ENCODE assay signal across 16 mouse cellular contexts in the genomic region with DNA sequence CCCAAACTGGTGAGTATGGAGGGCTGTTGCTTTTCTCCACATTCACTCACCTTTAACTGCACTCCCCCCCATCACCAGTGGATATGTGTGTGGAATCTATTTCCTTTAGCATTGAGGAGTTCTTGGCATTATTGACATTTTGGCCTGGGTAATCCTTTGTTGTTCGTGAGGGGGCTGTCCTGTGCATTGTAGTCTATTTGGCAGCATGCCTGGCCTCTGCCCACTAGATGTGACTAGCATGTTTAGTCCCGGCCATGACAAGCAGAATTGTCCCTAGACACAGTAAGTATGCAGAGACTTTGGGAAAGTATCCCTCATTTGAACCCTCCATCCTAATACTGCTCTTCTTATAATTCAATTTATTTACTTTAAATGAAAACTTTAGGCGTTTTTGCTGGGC. TPM values are rescaled to one million over a fixed set of nuclear protein-coding genes. Genes with fewer than 3 reads are reported as not detected.
DNase-seq lines count a peak whose midpoint lies in the region; ATAC-seq and TF ChIP-seq lines count a peak whose summit lies in the region.
"Had no signal": no experiment of that assay in that cellular context is flagged by ENCODE, and none has a peak within 500 bp of the region (broad histone marks: within the 10 kb centered on the region; RNA-seq: fewer than 3 reads in every experiment).

No protein-coding gene starts in this region.

- no peaks in the 10 kb centered on the region for H3K36me3 ChIP-seq in lung, embryonic 14.5 days (ENCODE audit: insufficient read depth)
- no peaks in the 10 kb centered on the region for H3K36me3 ChIP-seq in neural tube, embryonic 14.5 days (ENCODE audit: control insufficient read depth, insufficient read depth, low read length)
- H3K36me3 ChIP-seq in hindbrain, embryonic 12.5 days: no peaks in the 10 kb centered on the region
- H3K36me3 ChIP-seq: G1E; heart, embryonic 12.5 days had no signal

- no peak overlapping the region for H3K4me3 ChIP-seq in lung, embryonic 14.5 days (ENCODE audit: low read depth, low read length)
- no peak overlapping the region for H3K4me3 ChIP-seq in lung, adult 2 months (replicated peaks; ENCODE audit: extremely low read depth, low read depth, low read length)
- no peak overlapping the region for H3K4me3 ChIP-seq in neural tube, embryonic 14.5 days (ENCODE audit: low read depth, low read length)
- H3K4me3 ChIP-seq in hindbrain, embryonic 12.5 days: no peak overlapping the region
- H3K4me3 ChIP-seq: heart, embryonic 12.5 days had no signal

- TF ChIP-seq CTCF in lung, embryonic 14.5 days (IDR thresholded peaks at IDR 0.05; ENCODE audit: low read depth): no peak
- TF ChIP-seq CTCF in lung, adult 2 months (IDR thresholded peaks at IDR 0.05; ENCODE audit: insufficient read depth, low read length): no peak

- WGBS in lung, embryonic 14.5 days: 55% methylated on average over 3 of the region's 3 CpGs
- 45% methylated on average over 3 of the region's 3 CpGs for WGBS in lung, adult 2 months
- WGBS in neural tube, embryonic 14.5 days: 57% methylated on average over 3 of the region's 3 CpGs
- 59% methylated on average over 3 of the region's 3 CpGs for WGBS in hindbrain, embryonic 12.5 days

- ATAC-seq in lung, embryonic 14.5 days (ENCODE audit: insufficient read depth): no peak
- ATAC-seq in neural tube, embryonic 14.5 days (ENCODE audit: low read depth): peak; percentile 60; the same call in 1 of the 2 replicates
- peak; percentile 82 for ATAC-seq in hindbrain, embryonic 12.5 days (ENCODE audit: low FRiP score)

- H3K27me3 ChIP-seq in lung, embryonic 14.5 days (ENCODE audit: insufficient read depth, low read length): no peaks in the 10 kb centered on the region
- no peaks in the 10 kb centered on the region for H3K27me3 ChIP-seq in neural tube, embryonic 14.5 days (ENCODE audit: control insufficient read depth, insufficient read depth, low read length)
- H3K27me3 ChIP-seq in hindbrain, embryonic 12.5 days: no peaks in the 10 kb centered on the region
- H3K27me3 ChIP-seq: heart, embryonic 12.5 days had no signal

- no peak overlapping the region for H3K27ac ChIP-seq in lung, embryonic 14.5 days (ENCODE audit: low read depth)
- H3K27ac ChIP-seq in neural tube, embryonic 14.5 days (ENCODE audit: low read depth, low read length): no peak overlapping the region
- H3K27ac ChIP-seq in hindbrain, embryonic 12.5 days: no peak overlapping the region
- H3K27ac ChIP-seq: macrophage had no signal

- no peak overlapping the region for H3K9ac ChIP-seq in lung, embryonic 14.5 days
- no peak overlapping the region for H3K9ac ChIP-seq in neural tube, embryonic 14.5 days (replicated peaks; ENCODE audit: low read depth, low read length)
- no peak overlapping the region for H3K9ac ChIP-seq in hindbrain, embryonic 12.5 days
- H3K9ac ChIP-seq: heart, embryonic 12.5 days had no signal

- no peaks in the 10 kb centered on the region for H3K9me3 ChIP-seq in lung, embryonic 14.5 days (ENCODE audit: low read depth, low read length)
- H3K9me3 ChIP-seq in neural tube, embryonic 14.5 days (ENCODE audit: control insufficient read depth, low read length): no peaks in the 10 kb centered on the region
- H3K9me3 ChIP-seq in hindbrain, embryonic 12.5 days (replicated peaks): no peaks in the 10 kb centered on the region
- H3K9me3 ChIP-seq: G1E; heart, embryonic 12.5 days had no signal

- no peaks in the 10 kb centered on the region for H3K4me1 ChIP-seq in lung, embryonic 14.5 days (ENCODE audit: insufficient read depth)
- no peaks in the 10 kb centered on the region for H3K4me1 ChIP-seq in lung, adult 2 months (ENCODE audit: control insufficient read depth, insufficient read depth, low read length)
- H3K4me1 ChIP-seq in neural tube, embryonic 14.5 days (ENCODE audit: control insufficient read depth, insufficient read depth, low read length): no peaks in the 10 kb centered on the region
- H3K4me1 ChIP-seq in hindbrain, embryonic 12.5 days: peaks cover 7% of the 10 kb centered on the region; the same call in 1 of the 2 replicates
- H3K4me1 ChIP-seq: heart, embryonic 12.5 days had no signal

- DNase-seq in lung, embryonic 14.5 days: peak; percentile 62
- no peak for DNase-seq in lung, adult 2 months
- no peak for DNase-seq in neural tube, embryonic 10.5 days (ENCODE audit: extremely low spot score, low spot score)
- DNase-seq in lung, postnatal 4 days: peak; percentile 21 to 35
- DNase-seq in urinary bladder, postnatal 25 days (ENCODE audit: low spot score): no peak
- DNase-seq: adrenal gland, adult 8-10 months; cerebellum, adult 9-11 months; gastrocnemius, postnatal 25 days; heart, postnatal 36 days; kidney, adult 18-20 months; kidney, postnatal 36 days had no signal

- TF ChIP-seq POLR2A in lung, adult 2 months (IDR thresholded peaks at IDR 0.05; ENCODE audit: borderline replicate concordance, extremely low read depth, low read depth, low read length): no peak

- H3K4me2 ChIP-seq in lung, embryonic 14.5 days: no peak overlapping the region
- no peak overlapping the region for H3K4me2 ChIP-seq in neural tube, embryonic 14.5 days (ENCODE audit: low read depth, low read length)
- no peak overlapping the region for H3K4me2 ChIP-seq in hindbrain, embryonic 12.5 days (replicated peaks)
- H3K4me2 ChIP-seq: heart, embryonic 12.5 days had no signal

RNA-seq across cellular contexts. Expression of a gene that starts 24.2 kb away (rescaled TPM):
- 64.6 and 68.6 TPM in 2 replicates for polyA plus RNA-seq in lung, embryonic 14.5 days (2014; fragmentation: Nextera tagmentation; extraction: Ambion mirVana)
- polyA plus RNA-seq in lung, adult 2 months (2012; rRNA removed): 41.4 and 47.6 TPM in 2 replicates
- polyA plus RNA-seq in neural tube, embryonic 14.5 days (2014; fragmentation: Nextera tagmentation; extraction: Ambion mirVana): 26.4 and 28.7 TPM in 2 replicates
- polyA plus RNA-seq in hindbrain, embryonic 12.5 days (2016; fragmentation: Nextera tagmentation; extraction: Ambion mirVana): 22.7 and 24.3 TPM in 2 replicates

Comparison
In these comparisons a context has a peak if more than half of its experiments do, and no peak if none do; other contexts are left out.
1. DNase-seq: peak in lung, embryonic 14.5 days (single experiment) and lung, postnatal 4 days (2 of 2); none in lung, adult 2 months (single experiment), neural tube, embryonic 10.5 days (single experiment) and urinary bladder, postnatal 25 days (single experiment).